Mouse (Mus musculus): Measurements from ENCODE around the gene E2f1.

- TF ChIP-seq POLR2A (IDR thresholded peaks at IDR 0.05; ENCODE audit: insufficient read length, low read depth) (no peak), MYOG (IDR thresholded peaks at IDR 0.05; ENCODE audit: control insufficient read depth in 1 of 3, insufficient read depth in 1 of 3, insufficient read length in 2 of 3, low read depth in 2 of 3) (no peak)
These were observed 4.6 kb upstream of the E2f1 start for GRCm38 (mm10) chr2:154574271-154574670.

All from myocyte (in vitro differentiated cells).